Mouse (Mus musculus) CH12.LX (cell line): ENCODE measurements around the gene Timm23. TPM values are rescaled to one million over a fixed set of nuclear protein-coding genes. Genes with fewer than 3 reads are reported as not detected.

ENCODE experiments used
- DNase-seq: peaks from one replicate; pipeline ENCODE4 v3.0.0-alpha.2; 2013; ENCODE audit errors: extremely low read depth
- H3K27ac ChIP-seq: 2 replicates; pipeline ENCODE4 v1.5.1; 2012; ENCODE audit warnings: low read depth, mild to moderate bottlenecking, control low read depth, moderate library complexity; ENCODE audit not compliant: insufficient read depth
- H3K27me3 ChIP-seq: replicated peaks from 2 replicates; pipeline ENCODE3; 2012; ENCODE audit warnings: inconsistent platforms
- H3K36me3 ChIP-seq, 2 experiments: replicated peaks in 1 of 2; 2 replicates each; pipeline versions ENCODE3 to v1.6.1; 2012; ENCODE audit warnings: inconsistent platforms in 1 of 2, low read length in 1 of 2, mild to moderate bottlenecking in 1 of 2, mixed read lengths in 1 of 2, moderate library complexity in 1 of 2; ENCODE audit not compliant: control insufficient read depth in 1 of 2, insufficient read depth in 1 of 2
- H3K4me1 ChIP-seq, 2 experiments: 2 replicates each; pipeline ENCODE4 v1.6.1; 2012; ENCODE audit warnings: inconsistent platforms in 1 of 2, moderate library complexity in 1 of 2; ENCODE audit not compliant: insufficient read depth in 2 of 2, control insufficient read depth in 1 of 2
- H3K4me2 ChIP-seq: 2 replicates; pipeline ENCODE4 v1.6.1; 2012; ENCODE audit warnings: low read depth, mild to moderate bottlenecking, control low read depth; ENCODE audit not compliant: poor library complexity, insufficient read depth, severe bottlenecking
- H3K4me3 ChIP-seq, 3 experiments: fragments of 150-350 bp in 1 of 3; sonication (generic) in 1 of 3; replicated peaks in 1 of 3; 2 replicates each; pipeline versions ENCODE3 to v1.5.1; 2011 to 2012; ENCODE audit warnings: low read depth in 2 of 3, low read length in 2 of 3, mild to moderate bottlenecking in 2 of 3, moderate library complexity in 2 of 3, control low read depth in 1 of 3, improper control_type of control experiment in 1 of 3, inconsistent platforms in 1 of 3, mixed read lengths in 1 of 3; ENCODE audit not compliant: poor library complexity in 1 of 3
- H3K79me2 ChIP-seq: replicated peaks from 2 replicates; pipeline ENCODE4 v1.6.1; 2012; ENCODE audit warnings: mild to moderate bottlenecking, moderate library complexity; ENCODE audit not compliant: control insufficient read depth, poor library complexity, insufficient read depth, severe bottlenecking; ENCODE audit errors: extremely low read depth
- H3K9ac ChIP-seq: 2 replicates; pipeline ENCODE4 v1.6.1; 2012; ENCODE audit warnings: low read depth, mild to moderate bottlenecking, control low read depth, moderate library complexity; ENCODE audit not compliant: insufficient read depth
- H3K9me3 ChIP-seq: replicated peaks from 2 replicates; pipeline ENCODE3; 2012; ENCODE audit warnings: low read length, inconsistent platforms, mixed read lengths
- CHD1 ChIP-seq: IDR thresholded peaks from 2 replicates; pipeline ENCODE4 v1.6.1; 2012; ENCODE audit warnings: low read depth, low read length, improper control_type of control experiment, inconsistent platforms
- CHD2 ChIP-seq: IDR thresholded peaks from 2 replicates; pipeline ENCODE4 v1.6.1; 2011; ENCODE audit warnings: low read length, improper control_type of control experiment
- CTCF ChIP-seq, 2 experiments: IDR thresholded peaks in 1 of 2; conservative IDR thresholded peaks in 1 of 2; 2 replicates each; pipeline ENCODE4 v1.5.1; 2011 to 2012; ENCODE audit warnings: low read depth in 2 of 2, low read length in 2 of 2, improper control_type of control experiment in 1 of 2, inconsistent platforms in 1 of 2, mild to moderate bottlenecking in 1 of 2, moderate library complexity in 1 of 2
- E2F4 ChIP-seq: IDR thresholded peaks from 2 replicates; pipeline ENCODE4 v1.6.1; 2011; ENCODE audit warnings: low read depth, low read length, improper control_type of control experiment; ENCODE audit not compliant: insufficient replicate concordance
- EP300 ChIP-seq: IDR thresholded peaks from 2 replicates; pipeline ENCODE4 v1.6.1; 2011; ENCODE audit warnings: low read length, improper control_type of control experiment
- HCFC1 ChIP-seq: IDR thresholded peaks from 2 replicates; pipeline ENCODE4 v1.6.1; 2012; ENCODE audit warnings: low read depth, mild to moderate bottlenecking, inconsistent platforms, low read length, improper control_type of control experiment
- IRF4 ChIP-seq: IDR thresholded peaks from 2 replicates; pipeline ENCODE4 v1.6.1; 2014; ENCODE audit warnings: low read depth, mild to moderate bottlenecking, inconsistent platforms, low read length, improper control_type of control experiment
- MAX ChIP-seq: IDR thresholded peaks from 2 replicates; pipeline ENCODE4 v1.6.1; 2011; ENCODE audit warnings: low read length, improper control_type of control experiment
- MEF2A ChIP-seq: IDR thresholded peaks from 2 replicates; pipeline ENCODE4 v1.6.1; 2014; ENCODE audit warnings: low read depth, mild to moderate bottlenecking, inconsistent platforms, low read length, improper control_type of control experiment, borderline replicate concordance
- MXI1 ChIP-seq: IDR thresholded peaks from 2 replicates; pipeline ENCODE4 v1.6.1; 2011; ENCODE audit warnings: mild to moderate bottlenecking, low read depth, low read length, improper control_type of control experiment
- MYC ChIP-seq: IDR thresholded peaks from 2 replicates; pipeline ENCODE4 v1.6.1; 2011; ENCODE audit warnings: low read depth, mild to moderate bottlenecking, improper control_type of control experiment, low read length
- NELFE ChIP-seq: IDR thresholded peaks from 2 replicates; pipeline ENCODE4 v1.6.1; 2011; ENCODE audit warnings: low read depth, low read length, improper control_type of control experiment
- NRF1 ChIP-seq: IDR thresholded peaks from 2 replicates; pipeline ENCODE4 v1.6.1; 2014; ENCODE audit warnings: low read depth, mild to moderate bottlenecking, inconsistent platforms, low read length, improper control_type of control experiment, moderate library complexity
- RAD21 ChIP-seq: IDR thresholded peaks from 2 replicates; pipeline ENCODE4 v1.6.1; 2011; ENCODE audit warnings: low read depth, mild to moderate bottlenecking, low read length, improper control_type of control experiment, moderate library complexity
- RCOR1 ChIP-seq: conservative IDR thresholded peaks from 2 replicates; pipeline ENCODE4 v1.6.1; 2012; ENCODE audit warnings: low read depth, mild to moderate bottlenecking, inconsistent platforms, low read length, improper control_type of control experiment
- SIN3A ChIP-seq: IDR thresholded peaks from 2 replicates; pipeline ENCODE4 v1.6.1; 2012; ENCODE audit warnings: low read length, improper control_type of control experiment, inconsistent platforms
- SMC3 ChIP-seq: IDR thresholded peaks from 2 replicates; pipeline ENCODE4 v1.6.1; 2011; ENCODE audit warnings: low read depth, low read length, improper control_type of control experiment
- TCF12 ChIP-seq: IDR thresholded peaks from 2 replicates; pipeline ENCODE4 v1.6.1; 2014; ENCODE audit warnings: low read depth, mild to moderate bottlenecking, inconsistent platforms, low read length, improper control_type of control experiment
- USF1 ChIP-seq: IDR thresholded peaks from 2 replicates; pipeline ENCODE4 v1.6.1; 2014; ENCODE audit warnings: low read depth, mild to moderate bottlenecking, inconsistent platforms, low read length, improper control_type of control experiment
- USF2 ChIP-seq: conservative IDR thresholded peaks from 2 replicates; pipeline ENCODE4 v1.6.1; 2011; ENCODE audit warnings: low read depth, low read length, improper control_type of control experiment
- ZC3H11A ChIP-seq: IDR thresholded peaks from 2 replicates; pipeline ENCODE4 v1.6.1; 2012; ENCODE audit warnings: low read depth, mild to moderate bottlenecking, inconsistent platforms, low read length, improper control_type of control experiment
- ZMIZ1 ChIP-seq: IDR thresholded peaks from 2 replicates; pipeline ENCODE4 v1.6.1; 2012; ENCODE audit warnings: low read depth, mild to moderate bottlenecking, inconsistent platforms, low read length, improper control_type of control experiment
- ZNF384 ChIP-seq: IDR thresholded peaks from 2 replicates; pipeline ENCODE4 v1.6.1; 2012; ENCODE audit warnings: low read depth, low read length, improper control_type of control experiment, inconsistent platforms
- dilution Hi-C: fragments of 300-500 bp; cut with MboI; formaldehyde crosslinking; loops from 2 replicates; pipeline ENCODE4 v1.14.3; 2020; ENCODE audit warnings: low sequenced_read_pairs; ENCODE audit not compliant: extremely low pct_unique_long_range_greater_than_20kb, extremely low pct_ligation_motif_present
- in situ Hi-C: fragments of 300-500 bp; cut with MboI; formaldehyde crosslinking; loops from 3 replicates; pipeline ENCODE4 v1.14.3; 2019; ENCODE audit warnings: low sequenced_read_pairs, low pct_ligation_motif_present, low pct_unique_long_range_greater_than_20kb, mixed read lengths
- polyA plus RNA-seq: library from polyadenylated mRNA; unstranded; fragments of >175 nt; gene quantifications from 2 replicates; pipeline ENCODE4 v1.2.1, GENCODE M21; 2012; ENCODE audit warnings: low read depth; ENCODE audit not compliant: insufficient read length
- total RNA-seq, 2 experiments: library from RNA; depleted of rRNA; stranded (reverse); fragments of 300-350 nt in 1 of 2; fragments of >200 nt in 1 of 2; gene quantifications; 2 replicates each; pipeline ENCODE4 v1.2.3; 2012 to 2014

Gene Timm23
- total and polyA plus RNA-seq, 3 experiments, result 285 to 558 (median 495) TPM

DNA sequence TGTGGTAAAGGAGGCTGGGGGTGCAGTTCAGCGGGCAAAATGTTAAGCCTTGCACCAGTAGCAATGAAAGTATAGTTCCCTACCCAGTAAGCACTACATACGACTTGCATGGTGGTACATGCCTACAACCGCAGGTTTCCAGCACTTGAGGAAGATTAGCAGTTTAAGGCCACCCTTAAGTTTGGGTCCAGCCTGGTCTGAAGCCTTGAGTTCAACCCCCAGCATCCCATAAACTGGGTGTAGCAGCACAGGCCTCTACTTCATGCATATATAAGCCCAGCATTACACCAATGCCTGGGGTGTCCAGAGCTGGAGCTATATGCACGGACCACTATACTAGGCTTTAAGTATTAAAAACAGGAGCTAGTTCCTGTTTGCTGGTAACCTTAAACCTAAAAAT, 17.9 kb downstream of the Timm23 start:
- Histone ChIP-seq H3K9me3 (no peaks in the 10 kb centered on the region), H3K36me3 (peaks cover 56 to 91% of the 10 kb centered on the region in 2 experiments)
- dilution Hi-C loops, result no loop called here

DNA sequence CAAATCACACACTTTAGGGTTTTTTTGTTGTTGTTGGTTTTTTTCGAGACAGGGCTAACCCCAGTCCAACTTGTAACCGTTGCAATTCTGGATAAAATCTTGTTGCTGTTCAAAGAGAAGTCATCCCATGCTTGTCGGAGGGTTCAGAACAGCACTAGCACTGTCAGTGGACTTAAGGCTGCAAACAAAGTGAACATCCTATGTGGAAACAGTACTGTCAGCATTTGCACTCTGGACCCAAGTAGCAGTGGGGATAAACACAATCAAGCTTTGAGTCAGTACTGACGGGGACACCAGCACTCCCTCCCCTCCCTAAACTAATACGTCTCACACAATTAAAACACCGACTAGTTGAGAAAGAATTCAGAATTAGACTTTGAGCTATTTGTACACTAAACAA, 20.8 kb downstream of the Timm23 start:
- TF ChIP-seq HCFC1 (no peak), USF2 (no peak), SMC3 (no peak), ZNF384 (no peak), CHD2 (no peak), NELFE (no peak), IRF4 (no peak), USF1 (no peak), RAD21 (no peak), E2F4 (no peak), MYC (no peak), EP300 (no peak), RCOR1 (no peak), SIN3A (no peak), ZC3H11A (no peak), CHD1 (no peak), TCF12 (no peak), CTCF (conservative IDR thresholded peaks at IDR 0.05 in 1 of 2, IDR thresholded peaks at IDR 0.05 in 1 of 2; ENCODE audit: low read depth in 2 of 2, low read length in 2 of 2) (no peak), ZMIZ1 (no peak)
- no peak for DNase-seq
- dilution Hi-C loops, result no loop called here
- H3K36me3 ChIP-seq, result peaks cover 40 to 73% of the 10 kb centered on the region in 2 experiments
- H3K9ac ChIP-seq, result no peak overlapping the region
- no peak overlapping the region for H3K27ac ChIP-seq
- no peaks in the 10 kb centered on the region for H3K4me1 ChIP-seq
- in situ Hi-C loops, result no loop called here
- H3K79me2 ChIP-seq, result peaks cover 4% of the 10 kb centered on the region; the same call in 1 of the 2 replicates
- no peak overlapping the region for H3K4me3 ChIP-seq
- H3K9me3 ChIP-seq, result no peaks in the 10 kb centered on the region
- H3K4me2 ChIP-seq, result no peak overlapping the region
- no peaks in the 10 kb centered on the region for H3K27me3 ChIP-seq

More for the DNA sequence above, 17.9 kb downstream of the Timm23 start:
- Histone ChIP-seq H3K4me2 (no peak overlapping the region), H3K27me3 (no peaks in the 10 kb centered on the region), H3K4me1 (no peaks in the 10 kb centered on the region), H3K4me3 (no peak overlapping the region), H3K79me2 (peaks cover 4% of the 10 kb centered on the region; the same call in 1 of the 2 replicates), H3K9ac (no peak overlapping the region), H3K27ac (no peak overlapping the region)
- in situ Hi-C loops, result no loop called here
- DNase-seq, result no peak
- TF ChIP-seq MXI1, result no peak
- no peak for TF ChIP-seq MAX
- TF ChIP-seq CTCF (conservative IDR thresholded peaks at IDR 0.05 in 1 of 2, IDR thresholded peaks at IDR 0.05 in 1 of 2; ENCODE audit: low read depth in 2 of 2, low read length in 2 of 2), result no peak
- no peak for TF ChIP-seq MEF2A
- no peak for TF ChIP-seq RCOR1
- TF ChIP-seq CHD1, result no peak
- no peak for TF ChIP-seq ZC3H11A
- no peak for TF ChIP-seq NRF1
